Mouse (Mus musculus): ENCODE results near the gene Tead4.

GRCm38 (mm10) chr6:128318317-128318716, 17.7 kb upstream of the Tead4 start:
- TF ChIP-seq CTCF (IDR thresholded peaks at IDR 0.05; ENCODE audit: low read depth) (peak; percentile 80), EP300 (IDR thresholded peaks at IDR 0.05; ENCODE audit: low read depth) (no peak)

All from liver, postnatal 0 days (tissue).